Mouse (Mus musculus) hindbrain, embryonic 15.5 days (tissue): ENCODE data around the gene Phldb3. TPM values are rescaled to one million over a fixed set of nuclear protein-coding genes. Genes with fewer than 3 reads are reported as not detected.

Experiments
- ATAC-seq: fragments of 200-750 bp; cut with Nextera tagmentation; 2 replicates; pipeline ENCODE4 v1.8.0; 2017; ENCODE audit warnings: low read depth, moderate number of reproducible peaks, moderate TSS enrichment; ENCODE audit not compliant: low FRiP score
- H3K27ac ChIP-seq: fragments of 300-500 bp; sonication (generic); replicated peaks from 2 replicates; pipeline ENCODE4 v1.5.1; 2015; ENCODE audit warnings: mild to moderate bottlenecking, inconsistent platforms
- H3K27me3 ChIP-seq: fragments of 300-500 bp; sonication (generic); 2 replicates; pipeline ENCODE4 v1.6.1; 2015; ENCODE audit warnings: control low read depth, inconsistent platforms
- H3K36me3 ChIP-seq: fragments of 300-500 bp; sonication (generic); 2 replicates; pipeline ENCODE4 v1.6.1; 2015; ENCODE audit warnings: control low read depth, inconsistent platforms
- H3K4me1 ChIP-seq: fragments of 300-500 bp; sonication (generic); replicated peaks from 2 replicates; pipeline ENCODE4 v1.6.1; 2015; ENCODE audit warnings: control low read depth, inconsistent platforms
- H3K4me2 ChIP-seq: fragments of 300-500 bp; sonication (generic); 2 replicates; pipeline ENCODE4 v1.6.1; 2015; ENCODE audit warnings: moderate library complexity, mild to moderate bottlenecking, inconsistent platforms
- H3K4me3 ChIP-seq: fragments of 300-500 bp; sonication (generic); 2 replicates; pipeline ENCODE4 v1.5.1; 2015; ENCODE audit warnings: mild to moderate bottlenecking, inconsistent platforms
- H3K9ac ChIP-seq: fragments of 300-500 bp; sonication (generic); 2 replicates; pipeline ENCODE4 v1.6.1; 2015; ENCODE audit warnings: inconsistent platforms
- H3K9me3 ChIP-seq: fragments of 300-500 bp; sonication (generic); 2 replicates; pipeline ENCODE4 v1.6.1; 2016; ENCODE audit warnings: control low read depth, inconsistent platforms
- WGBS: fragments of 180-500 bp; shearing (Covaris S2); methylation state at CpG from one replicate; pipeline ENCODE4 v1.1.7; 2015; 5-methylcytosine and 5-hydroxymethylcytosine counted together
- polyA plus RNA-seq: library from polyadenylated mRNA; unstranded; fragments of >200 nt; fragmentation: Nextera tagmentation; extraction: Ambion mirVana; gene quantifications from 2 replicates; pipeline ENCODE4 v1.2.1, GENCODE M21; 2015

Phldb3 gene
- polyA plus RNA-seq, 1 experiment from 2014 or later: not detected

- H3K9ac ChIP-seq: no peak overlapping the region
- H3K36me3 ChIP-seq: no peaks in the 10 kb centered on the region
- no peaks in the 10 kb centered on the region for H3K27me3 ChIP-seq
- no peak overlapping the region for H3K27ac ChIP-seq
- H3K4me1 ChIP-seq: peaks cover 14% of the 10 kb centered on the region
- WGBS: 80% methylated on average over 15 of the region's 15 CpGs
- no peak for ATAC-seq
- H3K4me2 ChIP-seq: no peak overlapping the region
- no peak overlapping the region for H3K4me3 ChIP-seq
- no peaks in the 10 kb centered on the region for H3K9me3 ChIP-seq
Observed at GRCm38 (mm10) chr7:24599211-24600067, 11.1 kb upstream of the Phldb3 start.

GRCm38 (mm10) chr7:24600941-24601597 lies 9.5 kb upstream of the Phldb3 start:
- H3K27ac ChIP-seq: peak overlapping the region; percentile 69
- peak overlapping the region; percentile 52 for H3K4me2 ChIP-seq
- H3K4me1 ChIP-seq: peaks cover 7% of the 10 kb centered on the region; the same call in 1 of the 2 replicates
- 3% methylated on average over 13 of the region's 13 CpGs for WGBS
- H3K4me3 ChIP-seq: peak overlapping the region; percentile 25
- H3K36me3 ChIP-seq: no peaks in the 10 kb centered on the region
- H3K27me3 ChIP-seq: no peaks in the 10 kb centered on the region
- no peak overlapping the region for H3K9ac ChIP-seq
- H3K9me3 ChIP-seq: no peaks in the 10 kb centered on the region
- ATAC-seq: peak; percentile 91

GRCm38 (mm10) chr7:24605561-24605960 lies 5.0 kb upstream of the Phldb3 start:
- 80% methylated on average over 7 of the region's 7 CpGs for WGBS
- peaks cover 12% of the 10 kb centered on the region for H3K4me1 ChIP-seq
- H3K36me3 ChIP-seq: no peaks in the 10 kb centered on the region
- H3K4me2 ChIP-seq: no peak overlapping the region
- no peaks in the 10 kb centered on the region for H3K9me3 ChIP-seq
- peaks cover 18% of the 10 kb centered on the region for H3K27me3 ChIP-seq
- H3K9ac ChIP-seq: no peak overlapping the region
- ATAC-seq: no peak
- H3K27ac ChIP-seq: no peak overlapping the region
- H3K4me3 ChIP-seq: no peak overlapping the region

GRCm38 (mm10) chr7:24606046-24606445 lies 4.5 kb upstream of the Phldb3 start:
- no peak for ATAC-seq
- H3K4me2 ChIP-seq: no peak overlapping the region
- WGBS: 81% methylated on average over 7 of the region's 7 CpGs
- H3K4me3 ChIP-seq: no peak overlapping the region
- no peak overlapping the region for H3K9ac ChIP-seq
- H3K36me3 ChIP-seq: no peaks in the 10 kb centered on the region
- H3K27me3 ChIP-seq: peaks cover 23% of the 10 kb centered on the region
- H3K4me1 ChIP-seq: peaks cover 17% of the 10 kb centered on the region
- H3K27ac ChIP-seq: no peak overlapping the region
- H3K9me3 ChIP-seq: no peaks in the 10 kb centered on the region

- 56% methylated on average over 6 of the region's 6 CpGs for WGBS
- Histone ChIP-seq H3K4me1 (peaks cover 21% of the 10 kb centered on the region), H3K9ac (no peak overlapping the region), H3K27ac (no peak overlapping the region), H3K9me3 (no peaks in the 10 kb centered on the region), H3K36me3 (no peaks in the 10 kb centered on the region), H3K4me2 (no peak overlapping the region), H3K4me3 (no peak overlapping the region), H3K27me3 (peaks cover 41% of the 10 kb centered on the region)
- peak; percentile 79; the same call in 1 of the 2 replicates for ATAC-seq
Observed at GRCm38 (mm10) chr7:24608017-24608416, 2.5 kb upstream of the Phldb3 start.

GRCm38 (mm10) chr7:24608561-24608960 lies 2.0 kb upstream of the Phldb3 start:
- H3K9me3 ChIP-seq: no peaks in the 10 kb centered on the region
- no peaks in the 10 kb centered on the region for H3K36me3 ChIP-seq
- H3K27me3 ChIP-seq: peaks cover 47% of the 10 kb centered on the region
- no peak overlapping the region for H3K9ac ChIP-seq
- H3K4me1 ChIP-seq: peaks cover 21% of the 10 kb centered on the region
- H3K4me3 ChIP-seq: no peak overlapping the region
- H3K27ac ChIP-seq: no peak overlapping the region
- no peak overlapping the region for H3K4me2 ChIP-seq
- WGBS: 73% methylated on average over 8 of the region's 8 CpGs
- no peak for ATAC-seq

- Histone ChIP-seq H3K27ac (no peak overlapping the region), H3K9ac (no peak overlapping the region), H3K4me3 (peak overlapping the region; percentile 33), H3K4me1 (peaks cover 21% of the 10 kb centered on the region), H3K36me3 (no peaks in the 10 kb centered on the region), H3K4me2 (peak overlapping the region; percentile 56), H3K9me3 (no peaks in the 10 kb centered on the region), H3K27me3 (peaks cover 50% of the 10 kb centered on the region)
- WGBS: 1% methylated on average over 36 of the region's 36 CpGs
- peak; percentile 21; the same call in 1 of the 2 replicates for ATAC-seq
Observed at GRCm38 (mm10) chr7:24610879-24611494, 424 bp downstream of the Phldb3 start.

GRCm38 (mm10) chr7:24611709-24612108 lies 1.1 kb downstream of the Phldb3 start:
- H3K9ac ChIP-seq: no peak overlapping the region
- no peak overlapping the region for H3K27ac ChIP-seq
- peaks cover 50% of the 10 kb centered on the region for H3K27me3 ChIP-seq
- H3K9me3 ChIP-seq: no peaks in the 10 kb centered on the region
- no peak overlapping the region; the same call in 1 of the 2 replicates for H3K4me3 ChIP-seq
- WGBS: 19% methylated on average over 7 of the region's 7 CpGs
- peak overlapping the region; percentile 56; the same call in 1 of the 2 replicates for H3K4me2 ChIP-seq
- peaks cover 21% of the 10 kb centered on the region for H3K4me1 ChIP-seq
- no peak for ATAC-seq
- no peaks in the 10 kb centered on the region for H3K36me3 ChIP-seq

GRCm38 (mm10) chr7:24612308-24612910 lies 1.8 kb downstream of the Phldb3 start:
- ATAC-seq: no peak
- Histone ChIP-seq H3K4me1 (peaks cover 21% of the 10 kb centered on the region), H3K9ac (no peak overlapping the region), H3K27ac (no peak overlapping the region), H3K36me3 (no peaks in the 10 kb centered on the region), H3K4me3 (no peak overlapping the region), H3K9me3 (no peaks in the 10 kb centered on the region), H3K27me3 (peaks cover 50% of the 10 kb centered on the region), H3K4me2 (peak overlapping the region; percentile 13; the same call in 1 of the 2 replicates)
- WGBS: 3% methylated on average over 27 of the region's 27 CpGs

GRCm38 (mm10) chr7:24614816-24615215 lies 4.3 kb downstream of the Phldb3 start:
- H3K27me3 ChIP-seq: peaks cover 40% of the 10 kb centered on the region
- WGBS: 78% methylated on average over 13 of the region's 13 CpGs

GRCm38 (mm10) chr7:24617763-24618162 lies 7.2 kb downstream of the Phldb3 start:
- Histone ChIP-seq H3K27me3 (peaks cover 11% of the 10 kb centered on the region), H3K4me1 (peaks cover under 1% of the 10 kb centered on the region), H3K4me2 (no peak overlapping the region), H3K27ac (no peak overlapping the region), H3K36me3 (no peaks in the 10 kb centered on the region), H3K4me3 (no peak overlapping the region), H3K9ac (no peak overlapping the region), H3K9me3 (no peaks in the 10 kb centered on the region)
- WGBS: 83% methylated on average over 8 of the region's 8 CpGs
- ATAC-seq: no peak

More at GRCm38 (mm10) chr7:24614816-24615215, 4.3 kb downstream of the Phldb3 start:
- H3K4me2 ChIP-seq: no peak overlapping the region
- H3K27ac ChIP-seq: no peak overlapping the region
- ATAC-seq: no peak
- H3K9me3 ChIP-seq: no peaks in the 10 kb centered on the region
- H3K4me1 ChIP-seq: peaks cover 21% of the 10 kb centered on the region
- H3K36me3 ChIP-seq: no peaks in the 10 kb centered on the region
- H3K9ac ChIP-seq: no peak overlapping the region
- H3K4me3 ChIP-seq: no peak overlapping the region
